Mouse (Mus musculus) small intestine, adult 2 months (tissue): ENCODE measurements around the gene Ube2e2.

Experiments
- CTCF ChIP-seq: fragments of 200-500 bp; IDR thresholded peaks from 2 replicates; pipeline ENCODE4 v1.5.1; 2012; ENCODE audit warnings: low read depth, mild to moderate bottlenecking, control low read depth, inconsistent platforms, low read length, moderate library complexity, mixed read lengths; ENCODE audit not compliant: insufficient replicate concordance, insufficient read length; ENCODE audit errors: extremely low read depth
- POLR2A ChIP-seq: fragments of 200-500 bp; IDR thresholded peaks from 2 replicates; pipeline ENCODE4 v1.6.1; 2012; ENCODE audit warnings: low read depth, mild to moderate bottlenecking, control low read depth, inconsistent platforms, low read length, moderate library complexity

DNA sequence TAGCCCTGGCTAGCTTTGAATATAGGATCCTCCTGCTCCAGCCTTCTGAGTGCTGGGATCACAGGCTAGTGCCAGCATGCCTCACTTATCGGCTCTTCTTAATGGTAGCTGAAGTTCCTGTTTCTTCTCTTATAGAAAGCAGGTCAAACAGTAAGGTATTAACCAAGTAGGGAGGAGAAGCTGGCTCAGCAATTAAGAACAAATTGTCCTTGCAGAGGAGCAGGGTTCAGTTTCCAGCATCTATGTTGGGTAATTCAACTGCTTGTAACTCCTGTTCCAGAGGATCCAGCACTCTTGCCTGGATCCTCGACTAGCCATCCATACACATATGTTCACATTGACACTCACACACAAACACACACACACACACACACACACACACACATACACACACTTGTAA is 136.1 kb downstream of the Ube2e2 start:
- no peak for TF ChIP-seq CTCF
- no peak for TF ChIP-seq POLR2A
